Mouse (Mus musculus) lung, postnatal 0 days (tissue): Measurements from ENCODE around the gene Aff1. TPM values are rescaled to one million over a fixed set of nuclear protein-coding genes. Genes with fewer than 3 reads are reported as not detected.
A peak's percentile ranks its signal among the peaks of the same experiment; 100 is the strongest.

Experiments used
- ATAC-seq: fragments of 200-750 bp; cut with Nextera tagmentation; 2 replicates; pipeline ENCODE4 v1.8.0; 2017; ENCODE audit warnings: moderate library complexity
- DNase-seq: peaks from one replicate; pipeline ENCODE4 v3.0.0-alpha.2; 2016; ENCODE audit warnings: low spot score
- H3K27ac ChIP-seq: fragments of 300-500 bp; sonication (generic); 2 replicates; pipeline ENCODE4 v1.5.1; 2014; ENCODE audit warnings: antibody characterized with exemption, mild to moderate bottlenecking, low read length, mixed read lengths
- H3K27me3 ChIP-seq: fragments of 300-500 bp; sonication (generic); replicated peaks from 2 replicates; pipeline ENCODE4 v1.6.1; 2014; ENCODE audit warnings: low read length, mixed read lengths; ENCODE audit not compliant: insufficient read depth
- H3K36me3 ChIP-seq: fragments of 300-500 bp; sonication (generic); 2 replicates; pipeline ENCODE4 v1.6.1; 2014; ENCODE audit warnings: low read length, mixed read lengths; ENCODE audit not compliant: insufficient read depth
- H3K4me1 ChIP-seq: fragments of 300-500 bp; sonication (generic); 2 replicates; pipeline ENCODE4 v1.6.1; 2014; ENCODE audit warnings: antibody characterized with exemption, low read depth, low read length, mixed read lengths; ENCODE audit not compliant: insufficient read depth
- H3K4me2 ChIP-seq: fragments of 300-500 bp; sonication (generic); replicated peaks from 2 replicates; pipeline ENCODE4 v1.6.1; 2014; ENCODE audit warnings: low read depth, mild to moderate bottlenecking, low read length, moderate library complexity, mixed read lengths
- H3K4me3 ChIP-seq: fragments of 300-500 bp; sonication (generic); 2 replicates; pipeline ENCODE4 v1.5.1; 2014; ENCODE audit warnings: low read depth, low read length
- H3K9ac ChIP-seq: fragments of 300-500 bp; sonication (generic); replicated peaks from 2 replicates; pipeline ENCODE4 v1.6.1; 2014; ENCODE audit warnings: low read depth, mild to moderate bottlenecking
- H3K9me3 ChIP-seq: fragments of 300-500 bp; sonication (generic); 2 replicates; pipeline ENCODE4 v1.6.1; 2016; ENCODE audit warnings: low read length, mixed read lengths
- CTCF ChIP-seq: IDR thresholded peaks from 2 replicates; pipeline ENCODE4 v1.5.1; 2016; ENCODE audit warnings: antibody characterized with exemption, mild to moderate bottlenecking
- EP300 ChIP-seq: IDR thresholded peaks from 2 replicates; pipeline ENCODE4 v1.6.1; 2016; ENCODE audit warnings: antibody characterized with exemption, mild to moderate bottlenecking, control low read depth
- WGBS: fragments of 180-500 bp; shearing (Covaris S2); extraction: QIAGEN DNeasy Blood & Tissue Kit; methylation state at CpG from one replicate; pipeline ENCODE4 v1.1.7; 2014; 5-methylcytosine and 5-hydroxymethylcytosine counted together
- polyA plus RNA-seq: library from polyadenylated mRNA; unstranded; fragments of >200 nt; fragmentation: Nextera tagmentation; extraction: Ambion mirVana; gene quantifications from 2 replicates; pipeline ENCODE4 v1.2.1, GENCODE M21; 2015

The Aff1 gene
- polyA plus RNA-seq, 1 experiment from 2014 or later: 9.4 TPM

DNA sequence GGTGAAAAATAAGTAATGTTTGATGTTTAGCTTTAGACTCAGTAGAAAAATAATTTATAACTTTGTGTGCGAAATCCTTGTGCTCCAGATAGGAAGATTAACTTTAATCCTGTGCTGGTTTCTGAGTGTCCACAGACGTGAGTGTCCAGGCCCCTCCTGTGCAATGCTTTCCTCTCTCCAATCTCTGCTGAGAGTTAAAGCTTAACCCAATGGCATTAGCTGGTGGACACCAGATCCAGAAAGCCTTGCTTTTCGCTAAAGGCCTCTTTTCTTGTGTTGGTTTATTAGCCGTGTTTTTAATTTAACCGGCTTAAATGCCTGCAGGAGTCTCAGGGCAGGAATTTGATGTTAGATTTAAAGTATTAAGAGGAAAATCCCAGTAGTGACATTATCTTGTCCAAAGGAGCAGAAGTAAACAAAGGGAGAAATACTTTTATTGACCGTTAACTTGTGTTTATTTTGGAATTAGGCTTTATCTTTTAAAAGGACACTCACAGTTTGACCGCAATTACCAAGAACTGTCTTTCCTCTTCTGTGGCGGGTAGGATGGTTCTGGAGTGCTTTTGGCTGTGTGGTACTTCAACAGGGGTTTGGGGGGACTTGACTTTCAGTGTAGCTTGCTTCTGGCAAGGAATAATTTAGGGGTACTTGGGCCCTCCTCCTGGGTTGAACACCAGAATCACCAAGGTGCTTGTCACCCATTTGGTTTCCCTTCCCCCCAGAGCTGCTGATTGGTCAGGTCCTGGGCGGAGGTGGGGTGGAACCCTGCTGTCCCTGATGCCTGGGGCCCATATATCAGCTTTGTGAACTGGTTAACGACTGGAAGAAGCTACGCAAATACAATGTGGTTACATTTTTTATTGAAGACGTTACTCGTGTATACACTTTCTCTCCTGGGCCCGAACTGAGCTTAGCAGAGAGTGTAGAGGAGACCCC is 67.6 kb downstream of the Aff1 start:
- H3K27me3 ChIP-seq: no peaks in the 10 kb centered on the region
- WGBS: 46% methylated on average over 14 of the region's 14 CpGs
- peak overlapping the region; percentile 91 for H3K27ac ChIP-seq
- TF ChIP-seq CTCF (no peak), EP300 (no peak)
- peak; percentile 17; the same call in 1 of the 2 replicates for ATAC-seq
- H3K4me2 ChIP-seq: peak overlapping the region; percentile 79
- H3K9me3 ChIP-seq: no peaks in the 10 kb centered on the region
- DNase-seq: no peak
- no peak overlapping the region for H3K9ac ChIP-seq
- H3K4me1 ChIP-seq: peaks cover 38% of the 10 kb centered on the region
- H3K4me3 ChIP-seq: peak overlapping the region; percentile 35; the same call in 1 of the 2 replicates
- no peaks in the 10 kb centered on the region for H3K36me3 ChIP-seq

DNA sequence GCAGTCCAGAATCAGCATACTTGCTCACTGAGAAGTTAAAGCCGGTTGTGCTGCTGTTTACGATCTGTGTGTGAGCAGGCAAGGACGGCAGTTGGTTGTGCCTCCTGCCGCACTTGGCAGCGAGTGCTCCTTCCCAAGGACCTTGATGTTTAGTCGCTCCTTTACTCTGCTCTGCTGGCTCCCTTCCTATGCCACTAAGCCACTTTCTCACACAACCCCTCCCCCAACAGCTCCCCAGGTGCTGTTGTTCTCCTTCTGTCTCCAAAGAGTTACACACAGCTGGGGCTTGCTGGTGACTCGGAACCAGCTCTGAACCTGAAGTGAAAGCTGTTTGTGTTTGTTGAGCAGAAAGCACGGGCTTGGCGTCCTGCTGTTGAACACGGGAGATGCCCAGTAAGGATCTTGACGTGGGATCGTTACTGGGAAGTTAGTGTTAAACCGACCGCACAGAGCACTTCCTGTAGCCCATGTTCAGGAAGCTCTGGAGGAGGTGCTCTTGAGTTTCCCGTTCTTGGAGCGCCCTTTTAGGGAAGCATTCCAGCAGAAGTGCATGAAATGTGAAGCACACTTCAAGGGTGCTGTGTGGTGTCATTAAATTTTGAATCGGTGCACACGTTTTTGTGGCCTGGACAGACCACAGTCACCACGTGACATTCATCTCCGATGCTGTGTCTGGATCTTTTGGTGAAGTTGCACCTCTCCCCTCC is 68.4 kb downstream of the Aff1 start:
- ATAC-seq: peak; percentile 78
- WGBS: 3% methylated on average over 20 of the region's 20 CpGs
- peak; percentile 91 for DNase-seq
- Histone ChIP-seq H3K27ac (peak overlapping the region; percentile 91), H3K4me3 (peak overlapping the region; percentile 35), H3K4me1 (peaks cover 38% of the 10 kb centered on the region), H3K9ac (peak overlapping the region; percentile 26; the same call in 1 of the 2 replicates), H3K9me3 (no peaks in the 10 kb centered on the region), H3K27me3 (no peaks in the 10 kb centered on the region), H3K4me2 (peak overlapping the region; percentile 79), H3K36me3 (no peaks in the 10 kb centered on the region)
- TF ChIP-seq EP300 (peak; percentile 54; the same call in 1 of the 2 replicates), CTCF (no peak)

DNA sequence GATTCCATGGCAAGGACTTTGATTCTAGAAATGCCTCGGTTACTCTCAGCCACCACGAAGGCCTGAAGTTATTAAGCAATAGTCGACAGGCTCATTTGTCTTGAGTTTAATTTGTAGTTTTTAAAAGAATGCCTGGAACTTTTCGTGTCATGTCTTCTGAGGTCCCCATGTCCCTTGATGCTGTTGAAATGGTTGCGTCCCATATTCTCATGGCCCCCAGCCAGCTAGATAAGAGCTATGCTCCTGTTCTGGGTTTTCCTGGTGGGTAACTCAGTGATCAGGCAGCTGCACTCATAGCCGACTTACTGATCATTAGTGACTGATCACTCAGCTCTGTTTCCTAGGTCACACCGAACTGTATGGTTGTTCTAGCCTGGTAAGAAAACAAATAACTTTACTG is 69.6 kb downstream of the Aff1 start:
- Histone ChIP-seq H3K27me3 (no peaks in the 10 kb centered on the region), H3K27ac (no peak overlapping the region), H3K4me1 (peaks cover 31% of the 10 kb centered on the region), H3K4me2 (no peak overlapping the region), H3K9me3 (no peaks in the 10 kb centered on the region), H3K4me3 (no peak overlapping the region), H3K36me3 (no peaks in the 10 kb centered on the region), H3K9ac (no peak overlapping the region)
- WGBS: 54% methylated on average over 7 of the region's 7 CpGs
- TF ChIP-seq EP300 (no peak), CTCF (no peak)
- ATAC-seq: no peak
- no peak for DNase-seq

DNA sequence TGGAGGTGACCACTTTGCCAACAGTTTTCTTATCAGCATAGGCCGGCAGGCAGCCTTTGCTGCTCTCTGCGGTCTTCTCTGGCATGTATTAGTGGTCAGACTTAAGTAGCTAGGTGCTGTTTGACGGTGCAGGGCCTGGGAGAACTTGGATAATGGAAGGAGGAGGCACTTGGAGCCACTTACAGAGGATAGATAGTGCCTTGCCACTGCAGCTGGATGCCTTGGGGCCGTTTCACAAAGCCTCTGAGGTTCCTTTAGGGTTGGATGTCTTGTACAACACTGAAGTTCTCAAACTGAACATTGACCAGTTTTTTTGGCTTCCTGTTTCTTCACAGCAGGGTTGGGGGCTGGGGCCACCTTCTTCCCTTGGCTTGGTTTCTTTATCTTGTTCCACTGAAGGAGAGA is 70.7 kb downstream of the Aff1 start:
- no peaks in the 10 kb centered on the region for H3K36me3 ChIP-seq
- no peak overlapping the region for H3K27ac ChIP-seq

DNA sequence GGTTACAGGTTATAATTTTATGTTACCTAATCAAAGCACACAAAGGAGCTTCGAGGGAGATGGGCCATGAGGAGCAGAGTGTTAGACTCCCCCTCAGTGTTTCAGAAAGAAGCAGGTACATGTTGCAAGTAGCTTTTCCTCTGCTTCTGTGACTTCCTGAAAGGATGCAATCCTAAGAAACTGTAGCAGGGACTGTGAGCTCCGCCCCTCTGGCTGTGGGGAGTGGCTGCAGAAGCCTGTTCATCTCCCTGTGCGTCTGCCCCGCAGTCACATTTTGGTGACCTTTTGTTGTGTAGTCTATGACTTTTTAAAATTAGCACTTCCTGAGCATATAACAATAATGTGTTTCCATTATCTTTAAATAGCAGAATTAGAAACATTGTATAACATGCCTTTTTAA is 73.2 kb downstream of the Aff1 start:
- DNase-seq: no peak
- Histone ChIP-seq H3K4me3 (no peak overlapping the region), H3K4me2 (no peak overlapping the region), H3K36me3 (no peaks in the 10 kb centered on the region), H3K9me3 (no peaks in the 10 kb centered on the region), H3K4me1 (peaks cover 19% of the 10 kb centered on the region; the same call in 1 of the 2 replicates), H3K27ac (no peak overlapping the region), H3K27me3 (no peaks in the 10 kb centered on the region), H3K9ac (no peak overlapping the region)
- no peak for ATAC-seq
- 88% methylated on average over 4 of the region's 4 CpGs for WGBS
- no peak for TF ChIP-seq CTCF
- no peak for TF ChIP-seq EP300

More for the DNA sequence above, 70.7 kb downstream of the Aff1 start:
- Histone ChIP-seq H3K9me3 (no peaks in the 10 kb centered on the region), H3K27me3 (no peaks in the 10 kb centered on the region), H3K9ac (no peak overlapping the region), H3K4me1 (peaks cover 31% of the 10 kb centered on the region), H3K4me2 (no peak overlapping the region), H3K4me3 (no peak overlapping the region)
- DNase-seq (peak; percentile 17), ATAC-seq (no peak)
- TF ChIP-seq CTCF (no peak), EP300 (no peak)
- 47% methylated on average over 4 of the region's 4 CpGs for WGBS

DNA sequence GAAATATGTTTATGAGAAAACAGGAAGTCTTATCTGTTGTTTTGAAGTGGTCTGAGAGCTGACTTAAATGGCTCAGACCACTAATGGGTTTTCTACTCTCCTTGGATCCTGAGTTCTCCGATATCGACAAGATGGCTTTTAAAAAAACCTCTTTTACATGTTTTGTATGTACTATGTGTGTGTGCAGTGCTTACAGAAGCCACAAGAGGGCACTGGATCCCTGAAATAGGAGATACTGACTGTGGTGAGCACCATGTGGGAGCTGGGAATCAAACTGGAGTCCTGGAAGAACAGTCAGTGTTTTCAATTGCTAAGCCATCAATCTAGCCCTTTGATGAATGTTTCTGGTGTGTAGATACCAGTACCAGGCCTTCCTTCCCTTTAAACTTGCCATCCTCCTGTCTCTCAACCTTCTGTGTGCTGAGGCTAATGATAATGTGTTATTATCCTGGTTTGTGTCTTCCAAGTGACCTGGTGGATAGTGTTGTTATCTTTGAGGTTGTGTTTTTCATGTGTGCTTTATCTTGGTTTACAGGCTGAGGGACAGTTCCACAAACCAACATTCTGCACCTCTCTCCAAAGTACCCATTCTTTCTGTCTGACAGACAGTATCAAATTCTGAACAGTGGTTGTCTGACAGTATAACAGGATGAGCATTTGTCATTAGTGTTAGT is 73.7 kb downstream of the Aff1 start:
- H3K27ac ChIP-seq: no peak overlapping the region
- peaks cover 17% of the 10 kb centered on the region; the same call in 1 of the 2 replicates for H3K4me1 ChIP-seq
- no peak overlapping the region for H3K4me3 ChIP-seq
- 92% methylated on average over 2 of the region's 2 CpGs for WGBS
- TF ChIP-seq CTCF (peak; percentile 43), EP300 (no peak)
- no peak for DNase-seq
- H3K9ac ChIP-seq: no peak overlapping the region
- no peaks in the 10 kb centered on the region for H3K9me3 ChIP-seq
- no peaks in the 10 kb centered on the region for H3K36me3 ChIP-seq
- no peak overlapping the region for H3K4me2 ChIP-seq
- no peaks in the 10 kb centered on the region for H3K27me3 ChIP-seq
- ATAC-seq: no peak
